Comparison of ENCODE assay signal across 7 mouse cellular contexts in genomic region chr10:18430973-18431372, GRCm38 (mm10).
DNase-seq lines count a peak whose midpoint lies in the region; ATAC-seq and TF ChIP-seq lines count a peak whose summit lies in the region.

No protein-coding gene starts in this region.

- no peak for ATAC-seq in embryonic facial prominence, embryonic 13.5 days (ENCODE audit: insufficient number of reproducible peaks, insufficient read depth, low FRiP score, low TSS enrichment, low read depth)
- ATAC-seq in limb, embryonic 14.5 days (ENCODE audit: low FRiP score, low read depth) = peak; percentile 82
- ATAC-seq in midbrain, embryonic 14.5 days (ENCODE audit: low FRiP score, low TSS enrichment) = peak; percentile 55
- ATAC-seq in stomach, embryonic 15.5 days (ENCODE audit: insufficient read depth, low FRiP score, low read depth) = peak; percentile 81

- H3K27ac ChIP-seq in embryonic facial prominence, embryonic 13.5 days = peak overlapping the region; percentile 81
- H3K27ac ChIP-seq in limb, embryonic 14.5 days (replicated peaks; ENCODE audit: low read depth, low read length) = peak overlapping the region; percentile 74
- peak overlapping the region; percentile 64 for H3K27ac ChIP-seq in midbrain, embryonic 14.5 days (replicated peaks; ENCODE audit: low read depth, low read length)
- H3K27ac ChIP-seq in stomach, embryonic 15.5 days = peak overlapping the region; percentile 74

- H3K4me2 ChIP-seq in embryonic facial prominence, embryonic 13.5 days = peak overlapping the region; percentile 73
- H3K4me2 ChIP-seq in limb, embryonic 14.5 days (replicated peaks; ENCODE audit: low read depth, low read length, severe bottlenecking) = peak overlapping the region; percentile 63
- peak overlapping the region; percentile 61 for H3K4me2 ChIP-seq in midbrain, embryonic 14.5 days (ENCODE audit: low read length)
- peak overlapping the region; percentile 71 for H3K4me2 ChIP-seq in stomach, embryonic 15.5 days

- no peak for TF ChIP-seq POLR2A in limb, embryonic 14.5 days (IDR thresholded peaks at IDR 0.05; ENCODE audit: borderline replicate concordance, extremely low read depth, insufficient read depth, insufficient read length)

- peak; percentile 74 for DNase-seq in adrenal gland, postnatal 25 days
- DNase-seq in heart, adult 9 months (ENCODE audit: low spot score in 2 of 2) = peak; percentile 90 to 91
- peak; percentile 50 to 65 for DNase-seq in kidney, adult 8-10 months
- peak; percentile 86 for DNase-seq in limb, embryonic 14.5 days (ENCODE audit: low spot score)
- DNase-seq in midbrain, embryonic 14.5 days = peak; percentile 73

- peak overlapping the region; percentile 44 for H3K4me3 ChIP-seq in embryonic facial prominence, embryonic 13.5 days
- peak overlapping the region; percentile 35 for H3K4me3 ChIP-seq in limb, embryonic 14.5 days (replicated peaks; ENCODE audit: low read length)
- peak overlapping the region; percentile 31 for H3K4me3 ChIP-seq in midbrain, embryonic 14.5 days (replicated peaks; ENCODE audit: low read depth, low read length)
- H3K4me3 ChIP-seq in stomach, embryonic 15.5 days (replicated peaks) = peak overlapping the region; percentile 36

- H3K9me3 ChIP-seq in embryonic facial prominence, embryonic 13.5 days = no peaks in the 10 kb centered on the region
- 0 out of 2 replicates have a peak, but pooled peaks cover 3% of the 10 kb centered on the region for H3K9me3 ChIP-seq in limb, embryonic 14.5 days (ENCODE audit: control insufficient read depth, low read length)
- H3K9me3 ChIP-seq in midbrain, embryonic 14.5 days (ENCODE audit: control insufficient read depth, low read length) = peaks cover 2% of the 10 kb centered on the region; the same call in 1 of the 2 replicates
- no peaks in the 10 kb centered on the region for H3K9me3 ChIP-seq in stomach, embryonic 15.5 days

- H3K27me3 ChIP-seq in embryonic facial prominence, embryonic 13.5 days = no peaks in the 10 kb centered on the region
- H3K27me3 ChIP-seq in limb, embryonic 14.5 days (ENCODE audit: control insufficient read depth, insufficient read depth, low read length) = no peaks in the 10 kb centered on the region
- H3K27me3 ChIP-seq in midbrain, embryonic 14.5 days (ENCODE audit: control insufficient read depth, insufficient read depth, low read length) = no peaks in the 10 kb centered on the region
- H3K27me3 ChIP-seq in stomach, embryonic 15.5 days (replicated peaks) = no peaks in the 10 kb centered on the region

- WGBS in embryonic facial prominence, embryonic 13.5 days = 2% methylated on average over 18 of the region's 18 CpGs
- under 1% methylated on average over 18 of the region's 18 CpGs for WGBS in limb, embryonic 14.5 days
- 2% methylated on average over 18 of the region's 18 CpGs for WGBS in midbrain, embryonic 14.5 days
- WGBS in stomach, embryonic 15.5 days = 4% methylated on average over 18 of the region's 18 CpGs

- peak overlapping the region; percentile 70 for H3K9ac ChIP-seq in embryonic facial prominence, embryonic 13.5 days
- peak overlapping the region; percentile 58 for H3K9ac ChIP-seq in limb, embryonic 14.5 days (ENCODE audit: low read depth, low read length, severe bottlenecking)
- H3K9ac ChIP-seq in midbrain, embryonic 14.5 days (replicated peaks; ENCODE audit: low read length) = peak overlapping the region; percentile 61
- H3K9ac ChIP-seq in stomach, embryonic 15.5 days = no peak overlapping the region

- H3K36me3 ChIP-seq in embryonic facial prominence, embryonic 13.5 days = peaks cover 12% of the 10 kb centered on the region
- no peaks in the 10 kb centered on the region for H3K36me3 ChIP-seq in limb, embryonic 14.5 days (ENCODE audit: control insufficient read depth, insufficient read depth, low read length)
- peaks cover 8% of the 10 kb centered on the region; the same call in 1 of the 2 replicates for H3K36me3 ChIP-seq in midbrain, embryonic 14.5 days (ENCODE audit: control insufficient read depth, insufficient read depth, low read length)
- H3K36me3 ChIP-seq in stomach, embryonic 15.5 days = no peaks in the 10 kb centered on the region

- peaks cover 38% of the 10 kb centered on the region for H3K4me1 ChIP-seq in embryonic facial prominence, embryonic 13.5 days
- peaks cover 25% of the 10 kb centered on the region for H3K4me1 ChIP-seq in limb, embryonic 14.5 days (ENCODE audit: control insufficient read depth, insufficient read depth, low read length)
- peaks cover 8% of the 10 kb centered on the region for H3K4me1 ChIP-seq in midbrain, embryonic 14.5 days (ENCODE audit: control insufficient read depth, insufficient read depth, low read length)
- H3K4me1 ChIP-seq in stomach, embryonic 15.5 days = 0 out of 2 replicates have a peak, but pooled peaks cover 3% of the 10 kb centered on the region
